Mouse (Mus musculus) embryonic facial prominence, embryonic 13.5 days (tissue): ENCODE data around the gene Rnf224. TPM values are rescaled to one million over a fixed set of nuclear protein-coding genes. Genes with fewer than 3 reads are reported as not detected.
"Not testable (repeated sequence)": the region's sequence is repeated elsewhere in the genome, so short reads cannot be mapped to it uniquely, and the experiment has no call there.

Experiments
- ATAC-seq: fragments of 200-750 bp; cut with Nextera tagmentation; 2 replicates; pipeline ENCODE4 v1.8.0; 2017; ENCODE audit warnings: low read depth; ENCODE audit not compliant: insufficient number of reproducible peaks, insufficient read depth, low FRiP score, low TSS enrichment
- H3K27ac ChIP-seq: fragments of 300-500 bp; sonication (generic); 2 replicates; pipeline ENCODE4 v1.5.1; 2015; ENCODE audit warnings: moderate library complexity, mild to moderate bottlenecking, inconsistent platforms
- H3K27me3 ChIP-seq: fragments of 300-500 bp; sonication (generic); 2 replicates; pipeline ENCODE4 v1.6.1; 2015; ENCODE audit warnings: mild to moderate bottlenecking, inconsistent platforms
- H3K36me3 ChIP-seq: fragments of 300-500 bp; sonication (generic); 2 replicates; pipeline ENCODE4 v1.6.1; 2015; ENCODE audit warnings: mild to moderate bottlenecking, inconsistent platforms
- H3K4me1 ChIP-seq: fragments of 300-500 bp; sonication (generic); 2 replicates; pipeline ENCODE4 v1.6.1; 2015; ENCODE audit warnings: inconsistent platforms
- H3K4me2 ChIP-seq: fragments of 300-500 bp; sonication (generic); 2 replicates; pipeline ENCODE4 v1.6.1; 2015; ENCODE audit warnings: moderate library complexity, mild to moderate bottlenecking, inconsistent platforms
- H3K4me3 ChIP-seq: fragments of 300-500 bp; sonication (generic); 2 replicates; pipeline ENCODE4 v1.5.1; 2015; ENCODE audit warnings: mild to moderate bottlenecking, inconsistent platforms
- H3K9ac ChIP-seq: fragments of 300-500 bp; sonication (generic); 2 replicates; pipeline ENCODE4 v1.6.1; 2015; ENCODE audit warnings: mild to moderate bottlenecking, inconsistent platforms
- H3K9me3 ChIP-seq: fragments of 300-500 bp; sonication (generic); 2 replicates; pipeline ENCODE4 v1.6.1; 2016; ENCODE audit warnings: inconsistent platforms
- WGBS: fragments of 180-500 bp; shearing (Covaris S2); methylation state at CpG from one replicate; pipeline ENCODE4 v1.1.7; 2015; ENCODE audit warnings: mixed read lengths; 5-methylcytosine and 5-hydroxymethylcytosine counted together
- polyA plus RNA-seq: library from polyadenylated mRNA; unstranded; fragments of >200 nt; fragmentation: Nextera tagmentation; extraction: Ambion mirVana; gene quantifications from 2 replicates; pipeline ENCODE4 v1.2.1, GENCODE M21; 2015

Gene Rnf224
- polyA plus RNA-seq, 1 experiment from 2014 or later = not detected

- Histone ChIP-seq H3K9me3 (no peaks in the 10 kb centered on the region), H3K36me3 (peaks cover 34% of the 10 kb centered on the region), H3K4me1 (peaks cover 45% of the 10 kb centered on the region), H3K27me3 (peaks cover 21% of the 10 kb centered on the region), H3K4me2 (peak overlapping the region; percentile 24), H3K27ac (no peak overlapping the region), H3K9ac (peak overlapping the region; percentile 77), H3K4me3 (0 out of 2 replicates have a peak overlapping the region, but pooled peaks have one; percentile 9)
- ATAC-seq = no peak
- WGBS = 68% methylated on average over 6 of the region's 6 CpGs
These were observed 29.5 kb upstream of the Rnf224 start for GRCm38 (mm10) chr2:25265897-25266656.

- Histone ChIP-seq H3K36me3 (peaks cover 22% of the 10 kb centered on the region), H3K9me3 (no peaks in the 10 kb centered on the region), H3K4me1 (peaks cover 40% of the 10 kb centered on the region), H3K4me3 (no peak overlapping the region), H3K4me2 (peak overlapping the region; percentile 99), H3K27ac (no peak overlapping the region), H3K9ac (peak overlapping the region; percentile 77), H3K27me3 (peaks cover 21% of the 10 kb centered on the region)
- ATAC-seq = no peak
- 61% methylated on average over 3 of the region's 3 CpGs for WGBS
These were observed 28.3 kb upstream of the Rnf224 start for GRCm38 (mm10) chr2:25264851-25265250.

GRCm38 (mm10) chr2:25264286-25264660 lies 27.7 kb upstream of the Rnf224 start:
- H3K27me3 ChIP-seq = peaks cover 21% of the 10 kb centered on the region
- H3K27ac ChIP-seq = no peak overlapping the region
- no peaks in the 10 kb centered on the region for H3K9me3 ChIP-seq
- H3K36me3 ChIP-seq = peaks cover 17% of the 10 kb centered on the region
- H3K4me1 ChIP-seq = peaks cover 40% of the 10 kb centered on the region
- peak overlapping the region; percentile 79; the same call in 1 of the 2 replicates for H3K4me3 ChIP-seq
- H3K9ac ChIP-seq = peak overlapping the region; percentile 77
- no peak for ATAC-seq
- 76% methylated on average over 5 of the region's 5 CpGs for WGBS
- peak overlapping the region; percentile 99 for H3K4me2 ChIP-seq

GRCm38 (mm10) chr2:25263623-25264285 lies 27.2 kb upstream of the Rnf224 start:
- Histone ChIP-seq H3K4me1 (peaks cover 40% of the 10 kb centered on the region), H3K4me3 (peak overlapping the region; percentile 79), H3K4me2 (peak overlapping the region; percentile 99), H3K27me3 (peaks cover 21% of the 10 kb centered on the region), H3K9me3 (no peaks in the 10 kb centered on the region), H3K36me3 (peaks cover 11% of the 10 kb centered on the region; the same call in 1 of the 2 replicates), H3K9ac (peak overlapping the region; percentile 77), H3K27ac (no peak overlapping the region)
- 18% methylated on average over 12 of the region's 12 CpGs for WGBS
- no peak for ATAC-seq

- under 1% methylated on average over 82 of the region's 82 CpGs for WGBS
- ATAC-seq = no peak; the same call in 1 of the 2 replicates
These were observed 26.4 kb upstream of the Rnf224 start for GRCm38 (mm10) chr2:25262795-25263622.

GRCm38 (mm10) chr2:25262291-25262767 lies 25.7 kb upstream of the Rnf224 start, which contains the start of gene Tprn:
Gene Tprn (plus strand): TSS chr2:25262618.
- H3K9ac ChIP-seq = peak within 1 kb of the TSS; percentile 77
- H3K9me3 ChIP-seq = no peaks in the 10 kb centered on the region
- under 1% methylated on average over 39 of the region's 39 CpGs for WGBS
- ATAC-seq = peak; percentile 98
- H3K4me1 ChIP-seq = peaks cover 40% of the 10 kb centered on the region
- peak within 1 kb of the TSS; percentile 79 for H3K4me3 ChIP-seq
- peak within 1 kb of the TSS; percentile 99 for H3K4me2 ChIP-seq
- H3K27ac ChIP-seq = no peak within 1 kb of the TSS; the same call in 1 of the 2 replicates
- 0 out of 2 replicates have a peak, but pooled peaks cover 3% of the 10 kb centered on the region for H3K36me3 ChIP-seq
- peaks cover 21% of the 10 kb centered on the region for H3K27me3 ChIP-seq

More at GRCm38 (mm10) chr2:25262795-25263622, 26.4 kb upstream of the Rnf224 start:
- Histone ChIP-seq H3K27me3 (peaks cover 21% of the 10 kb centered on the region), H3K9me3 (no peaks in the 10 kb centered on the region), H3K4me3 (peak overlapping the region; percentile 79), H3K4me1 (peaks cover 40% of the 10 kb centered on the region), H3K9ac (peak overlapping the region; percentile 77), H3K4me2 (peak overlapping the region; percentile 99), H3K27ac (no peak overlapping the region; the same call in 1 of the 2 replicates), H3K36me3 (0 out of 2 replicates have a peak, but pooled peaks cover 10% of the 10 kb centered on the region)

- peak overlapping the region; percentile 77 for H3K9ac ChIP-seq
- H3K4me1 ChIP-seq = peaks cover 41% of the 10 kb centered on the region
- H3K4me2 ChIP-seq = peak overlapping the region; percentile 99
- ATAC-seq = no peak
- H3K9me3 ChIP-seq = no peaks in the 10 kb centered on the region
- 50% methylated on average over 12 of the region's 12 CpGs for WGBS
- no peak overlapping the region for H3K27ac ChIP-seq
- H3K4me3 ChIP-seq = peak overlapping the region; percentile 79
- no peaks in the 10 kb centered on the region for H3K36me3 ChIP-seq
- H3K27me3 ChIP-seq = peaks cover 21% of the 10 kb centered on the region
These were observed 25.3 kb upstream of the Rnf224 start for GRCm38 (mm10) chr2:25261870-25262269.

- Histone ChIP-seq H3K4me3 (no peak overlapping the region), H3K4me2 (no peak overlapping the region), H3K4me1 (peaks cover 27% of the 10 kb centered on the region), H3K9me3 (no peaks in the 10 kb centered on the region), H3K27ac (no peak overlapping the region), H3K36me3 (no peaks in the 10 kb centered on the region), H3K9ac (no peak overlapping the region), H3K27me3 (peaks cover 11% of the 10 kb centered on the region)
- 55% methylated on average over 2 of the region's 2 CpGs for WGBS
- no peak for ATAC-seq
These were observed 22.3 kb upstream of the Rnf224 start for GRCm38 (mm10) chr2:25258887-25259286.

GRCm38 (mm10) chr2:25257250-25257649 lies 20.7 kb upstream of the Rnf224 start:
- 84% methylated on average over 5 of the region's 5 CpGs for WGBS
- H3K27ac ChIP-seq, ATAC-seq, H3K4me2 ChIP-seq, H3K9me3 ChIP-seq, H3K27me3 ChIP-seq, H3K4me3 ChIP-seq, H3K36me3 ChIP-seq, H3K9ac ChIP-seq: not testable (repeated sequence)
- H3K4me1 ChIP-seq = peaks cover 17% of the 10 kb centered on the region

- H3K4me3 ChIP-seq = peak overlapping the region; percentile 99
- not testable (repeated sequence) for H3K27me3 ChIP-seq, H3K9me3 ChIP-seq, ATAC-seq, H3K27ac ChIP-seq
- H3K9ac ChIP-seq = peak overlapping the region; percentile 88
- peak overlapping the region; percentile 97 for H3K4me2 ChIP-seq
- H3K4me1 ChIP-seq = peaks cover 17% of the 10 kb centered on the region
- WGBS = 58% methylated on average over 12 of the region's 12 CpGs
- peaks cover 14% of the 10 kb centered on the region for H3K36me3 ChIP-seq
These were observed 20.0 kb upstream of the Rnf224 start for GRCm38 (mm10) chr2:25256443-25257109.
